Mouse (Mus musculus) hematopoietic multipotent progenitor cell, adult 10-12 weeks (in vitro differentiated cells): ENCODE data around the gene Fbxl12. TPM values are rescaled to one million over a fixed set of nuclear protein-coding genes. Genes with fewer than 3 reads are reported as not detected.

Source experiments
- polyA plus RNA-seq: library from polyadenylated mRNA; stranded (reverse); fragments of >175 nt; gene quantifications from 2 replicates; pipeline ENCODE4 v1.2.3, GENCODE M21; 2012; ENCODE audit warnings: low replicate concordance

The Fbxl12 gene
- polyA plus RNA-seq: 38.3 and 85.5 TPM in 2 replicates

GRCm38 (mm10) chr9:20644360-20645081, at the start of gene Fbxl12:
Gene Fbxl12 (minus strand): TSS chr9:20644767.

GRCm38 (mm10) chr9:20651602-20652259, 7.2 kb upstream of the Fbxl12 start, which contains the start of gene Pin1:
Gene Pin1 (plus strand): TSS chr9:20652095.

GRCm38 (mm10) chr9:20642101-20642895, 2.3 kb downstream of the Fbxl12 start, which contains the start of gene Ubl5:
Gene Ubl5 (plus strand): TSS chr9:20642878.

GRCm38 (mm10) chr9:20581175-20581634, 63.4 kb downstream of the Fbxl12 start, which contains the start of gene Zfp846:
Gene Zfp846 (plus strand): TSS chr9:20581291.

Other genes starting within 250 kb of the Fbxl12 start
- 0.29 and 0.77 TPM in 2 replicates for gene Zfp26, start 184.6 kb downstream of the Fbxl12 start, polyA plus RNA-seq
- gene Zfp426, start 152.0 kb downstream of the Fbxl12 start, polyA plus RNA-seq: 6.2 and 8.7 TPM in 2 replicates
- 0.92 and 1.7 TPM in 2 replicates for gene Zfp266, start 123.3 kb downstream of the Fbxl12 start, polyA plus RNA-seq
- gene Zfp846, start 63.5 kb downstream of the Fbxl12 start, polyA plus RNA-seq: 6.8 and 10.8 TPM in 2 replicates
- 13.0 and 20.5 TPM in 2 replicates for gene Ubl5, start 1.9 kb downstream of the Fbxl12 start, polyA plus RNA-seq
- 11.2 and 13.1 TPM in 2 replicates for gene Pin1, start 7.3 kb upstream of the Fbxl12 start, polyA plus RNA-seq
- 0.10 TPM in 1 of 2 replicates, not detected in the other for gene Olfm2, start 101.6 kb upstream of the Fbxl12 start, polyA plus RNA-seq
- 0.94 and 1.0 TPM in 2 replicates for gene Col5a3, start 170.3 kb upstream of the Fbxl12 start, polyA plus RNA-seq
- gene Rdh8, start 173.7 kb upstream of the Fbxl12 start, polyA plus RNA-seq: not detected in 2 replicates
- 86.0 and 279 TPM in 2 replicates for gene A230050P20Rik, start 223.9 kb upstream of the Fbxl12 start, polyA plus RNA-seq
- 2.3 and 3.8 TPM in 2 replicates for gene Angptl6, start 235.0 kb upstream of the Fbxl12 start, polyA plus RNA-seq
- 93.7 and 103 TPM in 2 replicates for gene Ppan, start 243.4 kb upstream of the Fbxl12 start, polyA plus RNA-seq